Mouse (Mus musculus): Measurements from ENCODE around the gene Gyg. TPM values are rescaled to one million over a fixed set of nuclear protein-coding genes. Genes with fewer than 3 reads are reported as not detected.

Gyg gene
- polyA plus RNA-seq, 1 experiment from 2014 or later: 70.3 TPM

GRCm38 (mm10) chr3:20144401-20144800 lies 10.7 kb downstream of the Gyg start:
- no peaks in the 10 kb centered on the region for H3K9me3 ChIP-seq
- H3K27me3 ChIP-seq: no peaks in the 10 kb centered on the region
- H3K9ac ChIP-seq: no peak overlapping the region
- H3K4me1 ChIP-seq (replicated peaks): no peaks in the 10 kb centered on the region
- no peak overlapping the region for H3K4me3 ChIP-seq
- H3K36me3 ChIP-seq: peaks cover 8% of the 10 kb centered on the region
- WGBS: 38% methylated on average over 2 of the region's 2 CpGs
- H3K4me2 ChIP-seq: no peak overlapping the region
- H3K27ac ChIP-seq (replicated peaks): no peak overlapping the region
- ATAC-seq (ENCODE audit: low FRiP score, low read depth): no peak

- H3K4me2 ChIP-seq: no peak overlapping the region
- H3K36me3 ChIP-seq: peaks cover 2% of the 10 kb centered on the region; the same call in 1 of the 2 replicates
- no peak overlapping the region for H3K4me3 ChIP-seq
- WGBS: 81% methylated on average over 3 of the region's 3 CpGs
- H3K9ac ChIP-seq: no peak overlapping the region
- H3K4me1 ChIP-seq (replicated peaks): no peaks in the 10 kb centered on the region
- no peak for ATAC-seq (ENCODE audit: low FRiP score, low read depth)
- H3K27ac ChIP-seq (replicated peaks): no peak overlapping the region
- H3K9me3 ChIP-seq: no peaks in the 10 kb centered on the region
- no peaks in the 10 kb centered on the region for H3K27me3 ChIP-seq
Measured at GRCm38 (mm10) chr3:20143726-20144125, 11.4 kb downstream of the Gyg start.

- no peak overlapping the region for H3K27ac ChIP-seq (replicated peaks)
- H3K27me3 ChIP-seq: no peaks in the 10 kb centered on the region
- H3K4me3 ChIP-seq: no peak overlapping the region
- 81% methylated on average over 3 of the region's 3 CpGs for WGBS
- no peak overlapping the region for H3K9ac ChIP-seq
- ATAC-seq (ENCODE audit: low FRiP score, low read depth): no peak
- H3K4me1 ChIP-seq (replicated peaks): no peaks in the 10 kb centered on the region
- no peaks in the 10 kb centered on the region; the same call in 1 of the 2 replicates for H3K36me3 ChIP-seq
- no peak overlapping the region for H3K4me2 ChIP-seq
- no peaks in the 10 kb centered on the region for H3K9me3 ChIP-seq
Measured at GRCm38 (mm10) chr3:20142576-20142975, 12.5 kb downstream of the Gyg start.

- no peak overlapping the region for H3K4me3 ChIP-seq
Measured at GRCm38 (mm10) chr3:20142101-20142500, 13.0 kb downstream of the Gyg start.

GRCm38 (mm10) chr3:20141679-20142078 lies 13.4 kb downstream of the Gyg start:
- ATAC-seq (ENCODE audit: low FRiP score, low read depth): no peak
- H3K9ac ChIP-seq: no peak overlapping the region
- no peaks in the 10 kb centered on the region for H3K4me1 ChIP-seq (replicated peaks)
- H3K27ac ChIP-seq (replicated peaks): no peak overlapping the region
- no peaks in the 10 kb centered on the region for H3K27me3 ChIP-seq
- no peaks in the 10 kb centered on the region for H3K9me3 ChIP-seq
- no peak overlapping the region for H3K4me3 ChIP-seq
- WGBS: 62% methylated on average over 1 of the region's 1 CpGs
- no peaks in the 10 kb centered on the region for H3K36me3 ChIP-seq
- no peak overlapping the region for H3K4me2 ChIP-seq

More at GRCm38 (mm10) chr3:20142101-20142500, 13.0 kb downstream of the Gyg start:
- no peaks in the 10 kb centered on the region for H3K9me3 ChIP-seq
- WGBS: 91% methylated on average over 2 of the region's 2 CpGs
- no peaks in the 10 kb centered on the region for H3K4me1 ChIP-seq (replicated peaks)
- no peaks in the 10 kb centered on the region for H3K36me3 ChIP-seq
- no peak for ATAC-seq (ENCODE audit: low FRiP score, low read depth)
- H3K4me2 ChIP-seq: no peak overlapping the region
- no peak overlapping the region for H3K27ac ChIP-seq (replicated peaks)
- no peaks in the 10 kb centered on the region for H3K27me3 ChIP-seq
- H3K9ac ChIP-seq: no peak overlapping the region

GRCm38 (mm10) chr3:20141240-20141639 lies 13.9 kb downstream of the Gyg start:
- Histone ChIP-seq H3K4me2 (no peak overlapping the region), H3K9me3 (no peaks in the 10 kb centered on the region), H3K4me3 (no peak overlapping the region), H3K9ac (no peak overlapping the region), H3K36me3 (no peaks in the 10 kb centered on the region), H3K27ac (replicated peaks) (no peak overlapping the region), H3K4me1 (replicated peaks) (no peaks in the 10 kb centered on the region), H3K27me3 (no peaks in the 10 kb centered on the region)
- no peak for ATAC-seq (ENCODE audit: low FRiP score, low read depth)

GRCm38 (mm10) chr3:20136868-20137581 lies 18.1 kb downstream of the Gyg start:
- 88% methylated on average over 9 of the region's 9 CpGs for WGBS
- Histone ChIP-seq H3K36me3 (no peaks in the 10 kb centered on the region), H3K4me2 (no peak overlapping the region), H3K4me1 (replicated peaks) (no peaks in the 10 kb centered on the region), H3K27ac (replicated peaks) (no peak overlapping the region), H3K4me3 (no peak overlapping the region), H3K9me3 (no peaks in the 10 kb centered on the region), H3K9ac (no peak overlapping the region), H3K27me3 (no peaks in the 10 kb centered on the region)
- no peak for ATAC-seq (ENCODE audit: low FRiP score, low read depth)

GRCm38 (mm10) chr3:20134545-20134944 lies 20.6 kb downstream of the Gyg start:
- Histone ChIP-seq H3K27me3 (no peaks in the 10 kb centered on the region), H3K4me2 (no peak overlapping the region), H3K36me3 (no peaks in the 10 kb centered on the region), H3K9ac (no peak overlapping the region), H3K27ac (replicated peaks) (no peak overlapping the region), H3K9me3 (no peaks in the 10 kb centered on the region), H3K4me3 (no peak overlapping the region), H3K4me1 (replicated peaks) (no peaks in the 10 kb centered on the region)
- no peak for ATAC-seq (ENCODE audit: low FRiP score, low read depth)
- 78% methylated on average over 3 of the region's 3 CpGs for WGBS

GRCm38 (mm10) chr3:20133745-20134144 lies 21.4 kb downstream of the Gyg start:
- Histone ChIP-seq H3K4me2 (no peak overlapping the region), H3K9me3 (no peaks in the 10 kb centered on the region), H3K27me3 (no peaks in the 10 kb centered on the region), H3K36me3 (no peaks in the 10 kb centered on the region), H3K4me1 (replicated peaks) (no peaks in the 10 kb centered on the region), H3K4me3 (no peak overlapping the region), H3K9ac (no peak overlapping the region), H3K27ac (replicated peaks) (no peak overlapping the region)
- no peak for ATAC-seq (ENCODE audit: low FRiP score, low read depth)
- WGBS: 95% methylated on average over 1 of the region's 1 CpGs

GRCm38 (mm10) chr3:20132731-20133130 lies 22.4 kb downstream of the Gyg start:
- H3K4me2 ChIP-seq: no peak overlapping the region
- no peaks in the 10 kb centered on the region for H3K27me3 ChIP-seq
- no peaks in the 10 kb centered on the region for H3K9me3 ChIP-seq
- WGBS: 87% methylated on average over 1 of the region's 1 CpGs
- H3K27ac ChIP-seq (replicated peaks): no peak overlapping the region
- H3K9ac ChIP-seq: no peak overlapping the region
- ATAC-seq (ENCODE audit: low FRiP score, low read depth): no peak
- no peaks in the 10 kb centered on the region for H3K36me3 ChIP-seq
- H3K4me1 ChIP-seq (replicated peaks): no peaks in the 10 kb centered on the region
- no peak overlapping the region for H3K4me3 ChIP-seq

GRCm38 (mm10) chr3:20131350-20131720 lies 23.8 kb downstream of the Gyg start:
- ATAC-seq (ENCODE audit: low FRiP score, low read depth): no peak
- peaks cover 3% of the 10 kb centered on the region; the same call in 1 of the 2 replicates for H3K36me3 ChIP-seq
- no peak overlapping the region for H3K4me2 ChIP-seq
- H3K4me3 ChIP-seq: no peak overlapping the region
- no peak overlapping the region for H3K27ac ChIP-seq (replicated peaks)
- H3K9me3 ChIP-seq: no peaks in the 10 kb centered on the region
- 94% methylated on average over 2 of the region's 2 CpGs for WGBS
- no peaks in the 10 kb centered on the region for H3K4me1 ChIP-seq (replicated peaks)
- no peaks in the 10 kb centered on the region for H3K27me3 ChIP-seq
- H3K9ac ChIP-seq: no peak overlapping the region

GRCm38 (mm10) chr3:20130456-20131349 lies 24.4 kb downstream of the Gyg start:
- ATAC-seq (ENCODE audit: low FRiP score, low read depth): 0 out of 2 replicates have a peak, but pooled peaks have one; percentile 45
- no peaks in the 10 kb centered on the region for H3K9me3 ChIP-seq
- H3K4me1 ChIP-seq (replicated peaks): no peaks in the 10 kb centered on the region
- H3K36me3 ChIP-seq: peaks cover 7% of the 10 kb centered on the region; the same call in 1 of the 2 replicates
- H3K9ac ChIP-seq: no peak overlapping the region
- no peak overlapping the region for H3K27ac ChIP-seq (replicated peaks)
- no peak overlapping the region for H3K4me2 ChIP-seq
- H3K27me3 ChIP-seq: no peaks in the 10 kb centered on the region
- H3K4me3 ChIP-seq: no peak overlapping the region
- WGBS: 94% methylated on average over 8 of the region's 8 CpGs
